In genomic region chr6:128845319-128845979, GRCm38 (mm10) we compare ENCODE assay signal across 8 mouse cellular contexts. TPM values are rescaled to one million over a fixed set of nuclear protein-coding genes. Genes with fewer than 3 reads are reported as not detected.
DNase-seq lines count a peak whose midpoint lies in the region; ATAC-seq and TF ChIP-seq lines count a peak whose summit lies in the region.

No protein-coding gene starts in this region.

- H3K4me2 ChIP-seq in lung, embryonic 14.5 days = no peak overlapping the region; the same call in 1 of the 2 replicates

- WGBS in lung, embryonic 14.5 days = 37% methylated on average over 7 of the region's 7 CpGs

- peak; percentile 96 for TF ChIP-seq CTCF in layer of hippocampus, adult 2 months (conservative IDR thresholded peaks at IDR 0.05)
- peak; percentile 99 for TF ChIP-seq CTCF in lung, embryonic 14.5 days (IDR thresholded peaks at IDR 0.05; ENCODE audit: low read depth)

- intact Hi-C loops in heart, postnatal 14 days (cut with DNase I) = loop anchor here (5.0 to 10.0 kb wide), 2 partner anchors 337 to 689 kb away; partner anchors contain the start of genes Clec2d and Gabarapl1

- H3K9me3 ChIP-seq in lung, embryonic 14.5 days (ENCODE audit: low read depth, low read length) = no peaks in the 10 kb centered on the region

- H3K4me3 ChIP-seq in layer of hippocampus, adult 2 months = no peak overlapping the region
- no peak overlapping the region for H3K4me3 ChIP-seq in lung, embryonic 14.5 days (ENCODE audit: low read depth, low read length)

- peak overlapping the region; percentile 86; the same call in 1 of the 2 replicates for H3K27ac ChIP-seq in layer of hippocampus, adult 2 months
- peak overlapping the region; percentile 24; the same call in 1 of the 2 replicates for H3K27ac ChIP-seq in lung, embryonic 14.5 days (ENCODE audit: low read depth)

- H3K4me1 ChIP-seq in lung, embryonic 14.5 days (ENCODE audit: insufficient read depth) = 0 out of 2 replicates have a peak, but pooled peaks cover under 1% of the 10 kb centered on the region

- ATAC-seq in lung, embryonic 14.5 days (ENCODE audit: insufficient read depth) = peak; percentile 1; the same call in 1 of the 2 replicates

- DNase-seq in ES-CJ7 (ENCODE audit: low read depth, low spot score) = peak; percentile 97
- peak; percentile 89 for DNase-seq in brain, adult 2 months (ENCODE audit: low read depth, low spot score)
- peak; percentile 50 for DNase-seq in fibroblast of lung, adult 2 months (ENCODE audit: low read depth)
- DNase-seq in heart, postnatal 14 days = peak; percentile 89 to 95
- DNase-seq in layer of hippocampus, adult 2 months (ENCODE audit: low spot score in 2 of 2) = peak; percentile 77 to 83
- DNase-seq in lung, embryonic 14.5 days = peak; percentile 95
- peak; percentile 68 for DNase-seq in ovary, adult 18-20 months (ENCODE audit: low spot score)
- peak; percentile 77 to 89 for DNase-seq in thymus, postnatal 10 days (ENCODE audit: low spot score in 2 of 2)

- no peaks in the 10 kb centered on the region for H3K27me3 ChIP-seq in lung, embryonic 14.5 days (ENCODE audit: insufficient read depth, low read length)

- no peaks in the 10 kb centered on the region for H3K36me3 ChIP-seq in lung, embryonic 14.5 days (ENCODE audit: insufficient read depth)

- H3K9ac ChIP-seq in lung, embryonic 14.5 days = no peak overlapping the region

RNA-seq across cellular contexts. Expression of gene Klrb1b, which starts 19.3 kb away (rescaled TPM):
- under 1 TPM in 1 of 2 experiments, not detected in 1; 0.17 TPM for total RNA-seq in heart, postnatal 14 days (2021)
- total RNA-seq in layer of hippocampus, adult 2 months (2021) = not detected
- polyA plus RNA-seq in lung, embryonic 14.5 days (2014; fragmentation: Nextera tagmentation; extraction: Ambion mirVana) = not detected in 2 replicates

RNA-seq across cellular contexts. Expression of gene Gm44511, which starts 19.3 kb away (rescaled TPM):
- not detected for total RNA-seq in heart, postnatal 14 days (2021)
- not detected for total RNA-seq in layer of hippocampus, adult 2 months (2021)
- polyA plus RNA-seq in lung, embryonic 14.5 days (2014; fragmentation: Nextera tagmentation; extraction: Ambion mirVana) = not detected in 2 replicates

RNA-seq across cellular contexts. Expression of gene Clec2i, which starts 41.9 kb away (rescaled TPM):
- total RNA-seq in heart, postnatal 14 days (2021) = under 1 TPM; 0.19 to 0.68 TPM
- total RNA-seq in layer of hippocampus, adult 2 months (2021) = not detected
- polyA plus RNA-seq in lung, embryonic 14.5 days (2014; fragmentation: Nextera tagmentation; extraction: Ambion mirVana) = 0.14 and 0.15 TPM in 2 replicates

RNA-seq across cellular contexts. Expression of gene BC035044, which starts 45.5 kb away (rescaled TPM):
- under 1 TPM; 0.45 to 0.93 TPM for total RNA-seq in heart, postnatal 14 days (2021)
- 1 to 10 TPM; 2.0 to 2.8 TPM for total RNA-seq in layer of hippocampus, adult 2 months (2021)
- polyA plus RNA-seq in lung, embryonic 14.5 days (2014; fragmentation: Nextera tagmentation; extraction: Ambion mirVana) = 1.2 TPM in 2 replicates

RNA-seq across cellular contexts. Expression of gene Klrb1c, which starts 56.4 kb away (rescaled TPM):
- under 1 TPM in 1 of 2 experiments, not detected in 1; 0.12 TPM for total RNA-seq in heart, postnatal 14 days (2021)
- not detected for total RNA-seq in layer of hippocampus, adult 2 months (2021)
- 0.26 and 0.32 TPM in 2 replicates for polyA plus RNA-seq in lung, embryonic 14.5 days (2014; fragmentation: Nextera tagmentation; extraction: Ambion mirVana)
